Mouse (Mus musculus) G1E (cell line): Measurements from ENCODE around the gene Il17rc.

Experiments
- CTCF ChIP-seq: IDR thresholded peaks from 2 replicates; pipeline ENCODE4 v1.5.1; 2012; ENCODE audit warnings: low read depth, low read length, inconsistent platforms, mixed read lengths
- GATA1 ChIP-seq: IDR thresholded peaks from 2 replicates; pipeline ENCODE4 v1.6.1; 2012; ENCODE audit warnings: borderline replicate concordance, low read length, inconsistent platforms, mixed read lengths
- GATA2 ChIP-seq: IDR thresholded peaks from 2 replicates; pipeline ENCODE4 v1.6.1; 2012; ENCODE audit warnings: low read depth, low read length, inconsistent platforms, borderline replicate concordance
- POLR2AphosphoS5 ChIP-seq: IDR thresholded peaks from 2 replicates; pipeline ENCODE4 v1.6.1; 2012; ENCODE audit warnings: low read depth, low read length, inconsistent platforms; ENCODE audit not compliant: insufficient replicate concordance
- TAL1 ChIP-seq: conservative IDR thresholded peaks from 2 replicates; pipeline ENCODE4 v1.6.1; 2012; ENCODE audit warnings: low read depth, low read length, inconsistent platforms, mixed read lengths

- TF ChIP-seq CTCF (no peak), POLR2AphosphoS5 (no peak), GATA1 (no peak), TAL1 (no peak), GATA2 (no peak)
These were observed 15.9 kb downstream of the Il17rc start for GRCm38 (mm10) chr6:113487125-113487576.
